Mouse (Mus musculus) limb, embryonic 10.5 days (tissue): ENCODE measurements around the gene Foxb2. TPM values are rescaled to one million over a fixed set of nuclear protein-coding genes. Genes with fewer than 3 reads are reported as not detected.

Source experiments
- DNase-seq: peaks from one replicate; pipeline ENCODE4 v3.0.0-alpha.2; 2017; ENCODE audit warnings: low spot score
- H3K27ac ChIP-seq: fragments of 300-500 bp; sonication (generic); 2 replicates; pipeline ENCODE4 v1.5.1; 2016; ENCODE audit warnings: mild to moderate bottlenecking
- H3K27me3 ChIP-seq: fragments of 300-500 bp; sonication (generic); 2 replicates; pipeline ENCODE4 v1.6.1; 2016; ENCODE audit warnings: low read depth, mild to moderate bottlenecking; ENCODE audit not compliant: poor library complexity, severe bottlenecking
- H3K36me3 ChIP-seq: fragments of 300-500 bp; sonication (generic); 2 replicates; pipeline ENCODE4 v1.6.1; 2016; ENCODE audit warnings: mild to moderate bottlenecking, moderate library complexity
- H3K4me1 ChIP-seq: fragments of 300-500 bp; sonication (generic); 2 replicates; pipeline ENCODE4 v1.6.1; 2016
- H3K4me3 ChIP-seq: fragments of 300-500 bp; sonication (generic); 2 replicates; pipeline ENCODE4 v1.5.1; 2016; ENCODE audit warnings: mild to moderate bottlenecking, moderate library complexity
- H3K9me3 ChIP-seq: fragments of 300-500 bp; sonication (generic); replicated peaks from 2 replicates; pipeline ENCODE4 v1.6.1; 2016; ENCODE audit warnings: mild to moderate bottlenecking
- WGBS: fragments of 180-500 bp; shearing (Covaris S2); methylation state at CpG from one replicate; pipeline ENCODE4 v1.1.7; 2016; 5-methylcytosine and 5-hydroxymethylcytosine counted together
- polyA plus RNA-seq: library from polyadenylated mRNA; unstranded; fragments of >200 nt; fragmentation: Nextera tagmentation; extraction: Ambion mirVana; gene quantifications from 2 replicates; pipeline ENCODE4 v1.2.1, GENCODE M21; 2016

Gene Foxb2
- 0.10 and 0.15 TPM in 2 replicates for polyA plus RNA-seq

- peaks cover 41% of the 10 kb centered on the region for H3K4me1 ChIP-seq
- H3K4me3 ChIP-seq = peak within 1 kb of the TSS; percentile 51
- peak; percentile 60 for DNase-seq
- H3K27ac ChIP-seq = no peak within 1 kb of the TSS
- peaks cover 100% of the 10 kb centered on the region for H3K27me3 ChIP-seq
- H3K9me3 ChIP-seq = no peaks in the 10 kb centered on the region
- under 1% methylated on average over 36 of the region's 40 CpGs for WGBS
- H3K36me3 ChIP-seq = no peaks in the 10 kb centered on the region
Observed at GRCm38 (mm10) chr19:16873221-16873861, at the start of gene Foxb2. Foxb2 (minus strand) TSS chr19:16873805.

DNA sequence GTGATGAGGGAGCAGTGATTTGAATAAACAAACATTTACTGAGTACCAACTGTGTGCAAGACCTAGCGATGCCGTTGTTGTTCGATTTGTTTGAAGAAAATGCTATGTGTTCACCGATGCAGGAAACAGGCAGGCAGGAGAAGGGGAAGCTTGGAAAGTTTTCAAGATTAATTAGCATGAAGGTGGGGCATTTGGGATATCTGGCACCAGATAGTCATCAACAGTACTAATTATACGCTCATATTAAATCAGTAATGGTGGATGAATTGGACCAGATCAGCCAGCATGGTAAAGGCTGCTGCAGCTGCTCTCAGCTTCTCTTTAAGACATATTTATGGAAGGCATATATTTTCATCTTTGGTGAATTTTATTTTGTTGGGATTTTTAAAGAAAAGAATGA is 37.9 kb upstream of the Foxb2 start:
- H3K9me3 ChIP-seq = no peaks in the 10 kb centered on the region
- no peaks in the 10 kb centered on the region for H3K4me1 ChIP-seq
- H3K4me3 ChIP-seq = no peak overlapping the region
- H3K27ac ChIP-seq = no peak overlapping the region
- no peak for DNase-seq
- no peaks in the 10 kb centered on the region for H3K36me3 ChIP-seq
- WGBS = 92% methylated on average over 5 of the region's 5 CpGs
- no peaks in the 10 kb centered on the region for H3K27me3 ChIP-seq

- Histone ChIP-seq H3K4me1 (no peaks in the 10 kb centered on the region), H3K36me3 (no peaks in the 10 kb centered on the region), H3K27me3 (no peaks in the 10 kb centered on the region), H3K9me3 (no peaks in the 10 kb centered on the region), H3K27ac (no peak overlapping the region), H3K4me3 (no peak overlapping the region)
- DNase-seq = no peak
- WGBS = 76% methylated on average over 2 of the region's 2 CpGs
Observed at GRCm38 (mm10) chr19:16903106-16903505, 29.5 kb upstream of the Foxb2 start.

GRCm38 (mm10) chr19:16899716-16900115 is 26.1 kb upstream of the Foxb2 start:
- Histone ChIP-seq H3K9me3 (no peaks in the 10 kb centered on the region), H3K27me3 (no peaks in the 10 kb centered on the region), H3K27ac (no peak overlapping the region), H3K4me1 (no peaks in the 10 kb centered on the region), H3K4me3 (no peak overlapping the region), H3K36me3 (no peaks in the 10 kb centered on the region)
- 60% methylated on average over 10 of the region's 10 CpGs for WGBS
- DNase-seq = no peak

DNA sequence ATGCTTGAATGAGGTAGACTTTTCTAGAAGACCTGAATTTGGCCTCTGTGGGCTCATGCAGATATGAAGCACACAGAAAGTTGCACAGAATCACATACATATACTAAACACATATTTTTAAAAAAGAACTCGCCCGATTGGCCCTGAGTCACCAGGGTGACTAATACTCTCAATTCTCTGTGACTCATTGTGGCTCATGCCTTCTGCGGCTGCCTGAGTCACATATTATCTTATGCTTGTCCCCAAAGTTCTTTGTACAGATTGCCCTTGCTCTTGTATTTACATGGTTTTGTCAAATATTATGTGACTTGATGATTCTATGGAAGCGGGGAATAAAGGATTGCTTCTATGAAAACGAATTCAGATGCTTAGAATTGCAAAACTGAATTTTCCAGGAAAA is 25.0 kb upstream of the Foxb2 start:
- Histone ChIP-seq H3K36me3 (no peaks in the 10 kb centered on the region), H3K27ac (no peak overlapping the region), H3K4me1 (no peaks in the 10 kb centered on the region), H3K9me3 (no peaks in the 10 kb centered on the region), H3K27me3 (no peaks in the 10 kb centered on the region), H3K4me3 (no peak overlapping the region)
- DNase-seq = no peak
- 93% methylated on average over 5 of the region's 5 CpGs for WGBS

GRCm38 (mm10) chr19:16876458-16876770 is 2.8 kb upstream of the Foxb2 start:
- peak overlapping the region; percentile 32 for H3K4me3 ChIP-seq
- peaks cover 37% of the 10 kb centered on the region for H3K4me1 ChIP-seq
- DNase-seq = peak; percentile 61
- H3K9me3 ChIP-seq = no peaks in the 10 kb centered on the region
- no peaks in the 10 kb centered on the region for H3K36me3 ChIP-seq
- H3K27ac ChIP-seq = no peak overlapping the region
- under 1% methylated on average over 17 of the region's 17 CpGs for WGBS
- H3K27me3 ChIP-seq = peaks cover 96% of the 10 kb centered on the region

- H3K9me3 ChIP-seq = no peaks in the 10 kb centered on the region
- H3K27ac ChIP-seq = no peak overlapping the region
- H3K4me3 ChIP-seq = peak overlapping the region; percentile 32
- peaks cover 100% of the 10 kb centered on the region for H3K27me3 ChIP-seq
- peak; percentile 47 for DNase-seq
- WGBS = 1% methylated on average over 34 of the region's 34 CpGs
- H3K4me1 ChIP-seq = peaks cover 41% of the 10 kb centered on the region
- H3K36me3 ChIP-seq = no peaks in the 10 kb centered on the region
Observed at GRCm38 (mm10) chr19:16875631-16876457, 2.2 kb upstream of the Foxb2 start.

GRCm38 (mm10) chr19:16874991-16875540 is 1.5 kb upstream of the Foxb2 start:
- Histone ChIP-seq H3K27ac (no peak overlapping the region), H3K4me3 (no peak overlapping the region), H3K27me3 (peaks cover 100% of the 10 kb centered on the region), H3K4me1 (peaks cover 41% of the 10 kb centered on the region), H3K9me3 (no peaks in the 10 kb centered on the region), H3K36me3 (no peaks in the 10 kb centered on the region)
- DNase-seq = peak; percentile 40
- WGBS = 1% methylated on average over 14 of the region's 14 CpGs

- WGBS = under 1% methylated on average over 54 of the region's 55 CpGs
- no peaks in the 10 kb centered on the region for H3K9me3 ChIP-seq
- H3K27ac ChIP-seq = no peak overlapping the region
- peaks cover 41% of the 10 kb centered on the region for H3K4me1 ChIP-seq
- no peak for DNase-seq
- no peaks in the 10 kb centered on the region for H3K36me3 ChIP-seq
- H3K27me3 ChIP-seq = peaks cover 100% of the 10 kb centered on the region
- peak overlapping the region; percentile 38 for H3K4me3 ChIP-seq
Observed at GRCm38 (mm10) chr19:16873942-16874861, 597 bp upstream of the Foxb2 start.

- peak; percentile 71 for DNase-seq
- peaks cover 41% of the 10 kb centered on the region for H3K4me1 ChIP-seq
- peak overlapping the region; percentile 51 for H3K4me3 ChIP-seq
- no peak overlapping the region for H3K27ac ChIP-seq
- peaks cover 100% of the 10 kb centered on the region for H3K27me3 ChIP-seq
- under 1% methylated on average over 87 of the region's 88 CpGs for WGBS
- H3K9me3 ChIP-seq = no peaks in the 10 kb centered on the region
- H3K36me3 ChIP-seq = no peaks in the 10 kb centered on the region
Observed at GRCm38 (mm10) chr19:16872331-16873180, 1.0 kb downstream of the Foxb2 start.

- H3K27ac ChIP-seq = no peak overlapping the region
- peaks cover 99% of the 10 kb centered on the region for H3K27me3 ChIP-seq
- DNase-seq = peak; percentile 58
- H3K4me1 ChIP-seq = peaks cover 34% of the 10 kb centered on the region
- WGBS = 0% methylated on average over 24 of the region's 24 CpGs
- H3K36me3 ChIP-seq = no peaks in the 10 kb centered on the region
- H3K4me3 ChIP-seq = no peak overlapping the region
- H3K9me3 ChIP-seq = no peaks in the 10 kb centered on the region
Observed at GRCm38 (mm10) chr19:16871192-16871760, 2.3 kb downstream of the Foxb2 start.
